Mouse (Mus musculus): Measurements from ENCODE around the gene Cenpa.
A peak's percentile ranks its signal among the peaks of the same experiment; 100 is the strongest.

Cenpa gene

GRCm38 (mm10) chr5:30666391-30667195 is at the start of gene Cenpa:
Gene Cenpa, plus strand, starts transcription at chr5:30666777.
- peak; percentile 79 to 88 for DNase-seq

- no peak for DNase-seq
Observed at GRCm38 (mm10) chr5:30617357-30617756, 49.2 kb upstream of the Cenpa start.

DNA sequence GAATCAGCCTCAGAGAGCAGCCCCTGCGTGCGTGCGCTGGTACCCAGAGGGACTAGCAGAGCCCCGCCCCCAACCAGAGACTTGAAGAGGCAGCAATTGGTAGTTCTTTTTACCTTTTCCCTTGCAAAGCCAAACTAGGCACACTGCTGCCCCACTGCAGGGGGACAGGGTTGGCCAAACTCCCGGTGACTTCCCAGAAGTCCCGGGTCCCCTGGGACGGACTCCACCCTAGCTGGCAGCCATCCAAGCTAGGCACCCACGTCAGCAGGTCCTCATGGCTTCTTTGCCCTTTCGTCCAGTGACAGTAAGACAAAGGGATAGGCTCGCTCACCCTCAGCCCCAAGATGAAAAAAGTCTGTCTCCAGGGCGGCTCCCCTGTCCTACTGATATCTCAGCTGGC is 48.7 kb upstream of the Cenpa start:
- no peak for DNase-seq

DNA sequence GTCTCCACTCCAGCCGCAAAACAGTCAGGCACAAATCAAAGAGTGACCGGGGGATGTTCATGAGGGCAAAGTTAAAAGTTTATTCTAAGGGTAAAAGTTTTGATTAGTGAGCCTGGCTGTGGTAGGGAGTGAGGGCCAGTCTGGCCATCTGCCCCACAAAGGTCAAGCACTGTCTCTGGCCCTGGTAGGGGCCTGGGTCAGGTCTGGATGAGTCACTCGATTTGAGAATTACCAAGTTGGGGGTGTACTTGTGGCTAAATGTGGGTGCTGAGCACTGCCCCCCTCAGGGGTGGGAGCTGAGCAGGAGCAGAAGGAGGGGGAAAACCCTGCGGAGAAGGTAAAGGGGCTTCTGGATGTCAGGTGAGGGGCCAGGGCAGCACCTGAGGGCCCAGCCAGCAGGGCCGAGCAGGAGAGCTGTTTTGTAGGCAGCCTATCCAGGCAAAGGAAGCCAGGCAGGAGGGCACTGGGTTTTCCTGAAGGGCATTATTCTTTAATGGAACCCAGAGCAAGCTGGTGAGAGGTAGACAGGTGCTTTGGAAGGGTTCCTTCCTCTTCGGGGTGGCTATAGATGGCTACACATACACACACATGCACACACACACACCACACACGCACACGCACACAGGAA is 48.1 kb upstream of the Cenpa start:
- DNase-seq: no peak

- no peak for DNase-seq
Observed at GRCm38 (mm10) chr5:30619211-30619610, 47.4 kb upstream of the Cenpa start.

GRCm38 (mm10) chr5:30620567-30620966 is 46.0 kb upstream of the Cenpa start:
- DNase-seq: no peak

GRCm38 (mm10) chr5:30621211-30621790 is 45.3 kb upstream of the Cenpa start:
- DNase-seq: no peak

GRCm38 (mm10) chr5:30621844-30622176 is 44.8 kb upstream of the Cenpa start:
- peak; percentile 34 to 40 for DNase-seq

DNA sequence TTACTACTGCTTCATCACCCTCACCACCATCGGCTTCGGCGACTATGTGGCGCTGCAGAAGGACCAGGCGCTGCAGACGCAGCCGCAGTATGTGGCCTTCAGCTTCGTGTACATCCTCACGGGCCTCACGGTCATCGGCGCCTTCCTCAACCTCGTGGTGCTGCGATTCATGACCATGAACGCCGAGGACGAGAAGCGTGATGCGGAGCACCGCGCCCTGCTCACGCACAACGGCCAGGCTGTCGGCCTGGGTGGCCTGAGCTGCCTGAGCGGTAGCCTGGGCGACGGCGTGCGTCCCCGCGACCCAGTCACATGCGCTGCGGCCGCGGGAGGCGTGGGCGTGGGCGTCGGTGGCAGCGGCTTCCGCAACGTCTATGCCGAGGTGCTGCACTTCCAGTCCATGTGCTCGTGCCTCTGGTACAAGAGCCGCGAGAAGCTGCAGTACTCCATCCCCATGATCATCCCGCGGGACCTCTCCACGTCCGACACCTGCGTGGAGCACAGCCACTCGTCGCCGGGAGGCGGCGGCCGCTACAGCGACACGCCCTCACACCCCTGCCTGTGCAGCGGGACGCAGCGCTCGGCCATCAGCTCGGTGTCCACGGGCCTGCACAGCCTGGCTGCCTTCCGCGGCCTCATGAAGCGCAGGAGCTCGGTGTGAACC is 44.3 kb upstream of the Cenpa start:
- peak in 1 of 2 experiments; percentile 44 for DNase-seq

GRCm38 (mm10) chr5:30622841-30623185 is 43.8 kb upstream of the Cenpa start:
- DNase-seq: no peak

- no peak for DNase-seq
Observed at GRCm38 (mm10) chr5:30623380-30623779, 43.2 kb upstream of the Cenpa start.

- DNase-seq: no peak
Observed at GRCm38 (mm10) chr5:30624311-30624710, 42.3 kb upstream of the Cenpa start.

DNA sequence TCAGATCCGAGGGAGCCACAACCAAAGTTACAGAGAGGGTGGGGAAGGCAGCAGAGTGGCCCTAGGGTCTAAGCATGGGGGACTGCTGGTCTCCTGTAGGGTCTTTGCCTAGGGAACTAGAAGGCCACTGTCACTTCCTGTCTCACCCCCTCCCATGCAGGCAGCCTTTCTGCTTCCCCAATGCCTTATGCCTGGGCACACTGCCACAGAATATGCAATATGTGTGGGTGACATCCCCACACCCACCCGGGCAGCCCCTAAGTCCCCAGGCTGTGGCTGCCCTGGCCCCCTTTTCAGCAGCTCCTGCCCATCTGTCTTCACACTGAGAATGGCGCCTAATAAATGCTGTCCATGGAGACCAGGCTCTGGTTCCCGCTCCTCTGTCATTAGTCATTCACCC is 41.7 kb upstream of the Cenpa start:
- no peak for DNase-seq

DNA sequence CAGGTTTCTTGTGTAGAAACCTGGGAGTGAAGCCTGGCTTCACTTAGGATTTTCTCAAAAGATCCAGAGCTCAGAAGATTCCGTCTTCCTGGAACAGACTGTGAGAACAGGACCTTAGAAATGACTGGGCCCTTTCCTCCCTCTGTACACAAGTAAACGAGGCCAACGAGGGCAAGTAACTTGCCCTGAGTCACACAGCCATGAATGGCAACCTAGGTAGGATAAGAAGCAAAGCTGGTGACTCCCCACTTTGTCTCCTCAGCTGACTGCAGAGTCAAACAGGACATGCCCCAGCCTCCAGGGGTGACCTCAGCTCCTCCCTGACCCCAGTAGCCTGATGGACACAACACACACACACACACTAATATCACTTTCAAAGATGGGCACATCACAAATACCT is 41.2 kb upstream of the Cenpa start:
- no peak for DNase-seq

GRCm38 (mm10) chr5:30626331-30627105 is 40.1 kb upstream of the Cenpa start:
- DNase-seq: no peak

- DNase-seq: no peak
Observed at GRCm38 (mm10) chr5:30628511-30628910, 38.1 kb upstream of the Cenpa start.

DNA sequence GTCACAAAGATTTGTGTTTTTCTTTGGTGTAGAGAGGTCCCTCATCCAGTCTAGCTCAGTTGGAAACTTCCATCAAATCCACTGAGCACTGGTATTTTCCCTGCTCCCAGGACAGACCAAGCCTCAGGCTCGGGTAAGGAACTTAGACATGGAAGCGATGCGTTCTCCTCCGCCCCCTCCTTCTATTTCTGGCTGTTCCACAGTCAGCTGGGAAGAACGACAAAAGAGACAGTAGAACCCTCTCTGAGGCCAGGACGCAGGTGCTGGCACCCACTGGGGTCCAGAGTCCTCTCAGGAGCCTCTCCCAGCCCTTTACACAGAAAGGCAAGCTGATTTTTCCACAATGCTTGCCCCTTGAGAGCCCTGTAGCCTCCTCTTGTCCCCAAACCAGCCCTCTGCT is 36.2 kb upstream of the Cenpa start:
- no peak for DNase-seq

DNA sequence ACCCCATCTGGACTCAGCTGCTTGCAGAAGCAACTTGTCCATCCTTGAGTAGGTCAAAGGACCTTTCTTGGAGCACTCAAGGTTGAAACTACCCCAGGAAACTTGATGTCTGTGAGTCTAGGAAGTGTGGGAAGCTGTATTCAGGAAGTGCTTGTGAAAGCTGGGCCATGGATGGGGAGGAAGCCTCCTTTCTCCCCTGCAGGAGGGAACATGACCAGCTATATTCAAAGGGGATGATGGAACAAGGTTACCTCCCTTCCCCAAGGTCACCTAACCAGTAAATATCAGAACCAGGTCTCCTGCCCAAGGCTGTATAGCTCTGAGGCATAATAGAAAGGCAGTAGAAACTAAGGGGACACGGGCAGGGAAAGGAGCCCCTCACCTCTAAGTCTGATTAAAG is 34.4 kb upstream of the Cenpa start:
- no peak for DNase-seq

- no peak for DNase-seq
Observed at GRCm38 (mm10) chr5:30636994-30637393, 29.6 kb upstream of the Cenpa start.

GRCm38 (mm10) chr5:30638041-30638440 is 28.5 kb upstream of the Cenpa start:
- peak; percentile 85 to 87 for DNase-seq

DNA sequence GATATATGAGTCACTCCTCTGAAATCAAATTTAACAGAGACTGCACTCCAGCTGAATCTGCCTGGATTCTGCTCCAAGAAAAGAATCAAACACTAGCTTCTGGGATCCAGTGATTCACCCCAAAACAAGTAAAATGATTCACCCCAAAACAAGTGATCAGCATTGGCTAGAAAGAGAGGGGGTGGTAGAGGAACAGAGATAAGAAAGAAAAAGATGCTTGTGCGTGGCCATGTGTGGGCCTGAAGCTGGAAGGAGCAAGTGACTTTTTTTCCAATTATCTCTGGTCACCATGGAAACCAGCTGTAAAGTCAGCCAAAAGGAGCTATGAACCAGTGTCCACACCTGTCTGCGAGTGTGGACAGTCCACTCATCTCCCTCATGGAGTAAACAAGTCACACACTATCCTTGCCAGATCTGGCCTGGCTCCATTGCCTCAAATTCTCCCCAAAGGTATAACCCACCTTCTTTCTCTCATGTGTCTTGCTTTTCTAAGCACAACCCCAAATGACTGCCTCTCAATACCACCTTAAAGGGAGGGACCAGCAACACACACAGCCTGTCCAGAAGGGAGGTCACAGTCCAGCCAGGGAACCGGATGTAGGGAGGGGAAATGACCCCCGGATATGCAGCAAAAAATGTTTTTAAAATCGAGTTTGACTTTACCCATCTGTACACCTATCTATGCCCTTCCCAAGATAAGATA is 22.9 kb upstream of the Cenpa start:
- no peak for DNase-seq

GRCm38 (mm10) chr5:30646036-30646435 is 20.5 kb upstream of the Cenpa start:
- DNase-seq: no peak
